Mouse (Mus musculus): ENCODE data around the gene Gm14862. TPM values are rescaled to one million over a fixed set of nuclear protein-coding genes. Genes with fewer than 3 reads are reported as not detected.

The Gm14862 gene
- polyA plus RNA-seq, 1 experiment: not detected

DNA sequence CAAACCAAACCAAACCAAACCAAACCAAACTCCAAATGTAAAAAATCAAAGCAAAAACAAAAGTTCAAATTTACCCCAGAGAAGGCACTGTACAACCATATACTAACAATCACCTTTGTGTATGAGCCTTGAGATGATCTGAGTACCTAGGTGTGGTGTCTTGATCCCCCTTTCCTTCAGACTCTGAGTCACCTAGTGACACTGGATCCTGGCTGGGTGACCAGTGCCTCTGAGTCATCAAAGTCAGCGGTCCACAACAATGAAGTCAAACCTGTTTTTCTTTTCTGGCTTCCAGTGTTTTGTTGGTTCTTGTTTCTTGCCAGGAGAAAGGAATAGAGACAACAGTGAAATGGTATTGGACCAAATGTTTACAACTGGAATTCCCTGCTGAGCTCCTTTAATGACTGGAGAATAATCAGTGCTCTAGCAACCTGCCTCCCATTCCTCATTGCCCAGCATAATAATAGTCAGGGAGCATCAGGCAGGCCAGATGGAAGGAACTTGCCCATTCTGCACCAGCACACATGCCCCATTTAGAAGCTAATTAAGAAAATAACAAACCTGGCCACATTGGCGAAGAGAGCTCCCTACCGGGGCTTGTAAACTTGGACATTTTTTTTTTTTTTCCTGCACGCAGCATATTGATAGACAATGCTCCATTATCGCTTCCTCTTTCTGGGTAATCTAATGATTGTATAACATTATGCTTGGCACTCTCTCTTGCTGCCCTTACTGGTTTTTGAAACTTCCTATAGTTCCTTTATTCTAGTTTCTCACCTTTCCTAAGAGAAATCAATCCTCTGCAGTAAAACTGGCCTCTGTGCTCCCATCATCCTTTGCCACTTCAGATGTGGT lies 15.7 kb downstream of the Gm14862 start:
- Histone ChIP-seq H3K27ac (ENCODE audit: insufficient read depth, low read depth, low read length) (no peak overlapping the region), H3K4me3 (ENCODE audit: insufficient read depth, low read length) (no peak overlapping the region), H3K4me1 (ENCODE audit: control insufficient read depth, insufficient read depth, low read length) (peaks cover 5% of the 10 kb centered on the region)
- TF ChIP-seq CTCF (IDR thresholded peaks at IDR 0.05; ENCODE audit: low read depth, low read length) (no peak), POLR2A (IDR thresholded peaks at IDR 0.05; ENCODE audit: borderline replicate concordance, low read depth, low read length) (no peak)

DNA sequence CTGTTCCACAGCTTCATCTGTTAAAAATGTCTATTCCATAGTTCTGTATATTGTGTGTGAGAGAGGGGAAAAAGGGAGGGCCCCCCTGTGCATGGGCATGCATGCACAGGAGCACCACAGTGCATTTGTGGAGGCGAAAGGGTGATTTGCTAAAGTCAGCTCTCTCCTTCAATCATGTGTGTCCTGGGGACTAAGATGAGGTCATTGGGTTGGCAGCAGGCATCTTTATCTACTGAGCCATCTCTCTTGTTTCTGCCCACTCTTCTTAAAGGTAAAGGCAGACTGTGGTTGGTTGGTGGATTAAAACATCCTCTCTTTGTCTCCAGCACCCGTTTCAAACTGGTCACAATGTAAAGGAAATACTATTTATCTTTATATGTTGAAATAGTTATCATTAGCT lies 29.6 kb downstream of the Gm14862 start:
- Histone ChIP-seq H3K4me3 (ENCODE audit: insufficient read depth, low read length) (no peak overlapping the region), H3K27ac (ENCODE audit: insufficient read depth, low read depth, low read length) (no peak overlapping the region), H3K4me1 (ENCODE audit: control insufficient read depth, insufficient read depth, low read length) (peaks cover 6% of the 10 kb centered on the region)
- TF ChIP-seq CTCF (IDR thresholded peaks at IDR 0.05; ENCODE audit: low read depth, low read length) (no peak), POLR2A (IDR thresholded peaks at IDR 0.05; ENCODE audit: borderline replicate concordance, low read depth, low read length) (no peak)

DNA sequence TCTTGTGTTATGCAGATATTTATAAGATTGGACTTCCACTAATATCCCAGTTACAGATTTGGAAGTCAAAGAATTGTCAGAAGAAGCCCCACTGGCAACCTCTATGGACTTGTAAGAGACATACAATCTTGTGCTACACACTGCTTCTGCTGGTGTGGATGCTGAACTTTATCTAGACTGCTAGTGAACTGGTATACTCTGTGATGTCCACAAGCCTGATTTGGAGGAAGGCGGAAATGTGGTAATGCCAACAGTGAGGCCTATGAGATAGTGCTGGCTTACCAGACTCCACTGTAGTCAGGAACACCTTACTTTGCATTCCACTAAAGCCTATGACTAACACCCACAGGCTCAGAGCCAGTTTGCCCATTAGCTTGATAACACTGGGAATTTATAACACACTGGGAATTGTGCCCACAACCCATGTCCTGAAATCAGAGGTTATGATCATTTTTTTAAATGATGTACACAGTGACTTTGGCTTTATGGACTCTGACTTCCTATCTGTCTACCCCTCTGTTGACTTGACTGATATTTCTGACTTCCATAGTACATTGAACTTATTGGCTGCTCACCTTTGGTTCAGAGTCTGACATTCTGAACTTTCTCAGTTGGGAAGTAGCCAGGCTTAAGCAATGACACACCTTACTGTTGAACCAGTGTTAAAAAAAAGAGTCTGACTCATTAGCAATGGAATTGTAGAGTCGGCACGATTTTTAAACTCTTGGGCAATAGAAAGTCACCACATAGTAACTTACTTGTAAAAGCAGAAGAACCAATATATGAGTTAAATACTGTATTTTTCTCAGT lies 34.1 kb downstream of the Gm14862 start:
- H3K4me1 ChIP-seq (ENCODE audit: control insufficient read depth, insufficient read depth, low read length): peaks cover 6% of the 10 kb centered on the region
- H3K27ac ChIP-seq (ENCODE audit: insufficient read depth, low read depth, low read length): peak overlapping the region; percentile 58; the same call in 1 of the 2 replicates
- no peak overlapping the region for H3K4me3 ChIP-seq (ENCODE audit: insufficient read depth, low read length)
- TF ChIP-seq POLR2A (IDR thresholded peaks at IDR 0.05; ENCODE audit: borderline replicate concordance, low read depth, low read length): no peak

DNA sequence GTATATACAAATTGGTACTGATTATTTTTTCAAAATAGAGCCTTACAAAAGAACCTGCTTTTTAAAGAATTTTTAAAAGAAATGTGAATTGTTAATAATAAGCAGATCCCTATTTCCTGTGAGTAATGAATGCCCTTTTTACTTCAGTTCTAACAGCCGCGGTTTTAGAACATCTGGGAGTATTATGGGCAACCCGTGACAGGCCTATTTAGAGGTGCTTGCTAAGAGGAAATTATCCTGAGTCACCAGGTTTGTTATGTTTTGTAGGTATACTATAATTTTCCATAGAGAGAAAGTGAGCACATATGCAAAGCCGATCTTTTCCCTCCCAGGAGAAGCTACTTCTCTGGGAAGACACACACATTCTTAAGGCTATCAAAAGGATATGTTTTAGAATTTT lies 35.0 kb downstream of the Gm14862 start:
- Histone ChIP-seq H3K4me3 (ENCODE audit: insufficient read depth, low read length) (no peak overlapping the region), H3K27ac (ENCODE audit: insufficient read depth, low read depth, low read length) (no peak overlapping the region; the same call in 1 of the 2 replicates), H3K4me1 (ENCODE audit: control insufficient read depth, insufficient read depth, low read length) (peaks cover 6% of the 10 kb centered on the region)
- no peak for TF ChIP-seq CTCF (IDR thresholded peaks at IDR 0.05; ENCODE audit: low read depth, low read length)

DNA sequence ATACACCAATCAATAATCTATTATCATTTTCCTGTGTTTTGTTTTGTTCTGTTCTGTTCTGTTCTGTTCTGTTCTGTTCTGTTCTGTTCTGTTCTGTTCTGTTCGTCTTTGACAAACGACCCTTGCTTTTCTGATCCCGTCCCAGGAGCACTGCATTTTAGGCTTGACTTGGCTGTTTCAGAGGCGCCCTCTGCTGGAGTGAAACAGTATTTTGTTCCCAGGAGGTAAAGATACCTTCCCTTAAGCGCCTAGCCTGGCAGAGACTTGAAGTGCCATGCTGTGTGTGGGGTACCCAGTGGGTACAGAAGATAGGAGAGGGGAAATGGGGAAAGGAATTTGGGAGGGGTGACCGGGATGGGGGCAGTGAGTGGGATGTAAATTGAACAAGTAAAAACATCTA lies 35.5 kb downstream of the Gm14862 start:
- H3K27ac ChIP-seq (ENCODE audit: insufficient read depth, low read depth, low read length): no peak overlapping the region
- no peak overlapping the region for H3K4me3 ChIP-seq (ENCODE audit: insufficient read depth, low read length)
- peaks cover 6% of the 10 kb centered on the region for H3K4me1 ChIP-seq (ENCODE audit: control insufficient read depth, insufficient read depth, low read length)
- no peak for TF ChIP-seq POLR2A (IDR thresholded peaks at IDR 0.05; ENCODE audit: borderline replicate concordance, low read depth, low read length)
- 0 out of 2 replicates have a peak, but pooled peaks have one; percentile 43 for TF ChIP-seq CTCF (IDR thresholded peaks at IDR 0.05; ENCODE audit: low read depth, low read length)

DNA sequence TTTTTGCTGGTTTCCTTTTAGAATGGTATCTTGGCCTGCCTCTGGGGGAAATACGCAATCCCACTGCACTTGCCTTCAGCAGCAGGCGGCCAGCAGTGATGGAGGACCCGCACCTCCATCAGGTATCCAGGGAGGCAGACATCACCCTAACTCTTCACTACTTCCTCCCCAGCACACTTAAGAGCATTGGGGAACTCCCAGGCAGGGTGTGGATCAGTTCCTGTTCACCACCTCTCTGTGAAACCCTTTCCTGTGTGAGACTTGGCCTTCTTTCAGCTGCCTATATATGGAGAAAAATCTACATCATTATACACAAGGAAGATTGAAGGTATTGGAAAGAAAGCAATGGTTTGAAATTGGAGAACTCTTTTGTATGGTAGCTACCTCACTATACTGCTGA lies 37.1 kb downstream of the Gm14862 start:
- Histone ChIP-seq H3K4me3 (ENCODE audit: insufficient read depth, low read length) (no peak overlapping the region), H3K4me1 (ENCODE audit: control insufficient read depth, insufficient read depth, low read length) (peaks cover 6% of the 10 kb centered on the region), H3K27ac (ENCODE audit: insufficient read depth, low read depth, low read length) (no peak overlapping the region)
- TF ChIP-seq CTCF (IDR thresholded peaks at IDR 0.05; ENCODE audit: low read depth, low read length) (no peak), POLR2A (IDR thresholded peaks at IDR 0.05; ENCODE audit: borderline replicate concordance, low read depth, low read length) (no peak)

DNA sequence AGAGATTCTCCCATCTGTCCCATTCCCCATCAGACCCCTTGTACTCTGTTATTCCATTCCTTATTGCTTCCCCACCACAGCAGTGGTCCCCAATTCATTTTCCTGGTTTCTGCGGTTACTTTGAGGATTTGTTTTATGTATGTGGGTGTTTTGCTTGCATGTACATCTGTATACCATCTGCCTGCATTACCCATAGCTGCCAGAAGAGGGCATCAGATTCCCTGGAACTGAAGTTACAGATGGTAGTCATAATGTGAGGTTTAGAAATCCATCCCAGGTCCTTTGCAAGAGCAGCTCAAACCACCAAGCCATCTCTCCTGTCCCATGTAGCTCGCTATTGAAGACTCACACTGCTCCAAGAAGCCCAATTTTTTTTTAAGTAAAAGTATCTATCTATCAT lies 40.5 kb downstream of the Gm14862 start:
- Histone ChIP-seq H3K27ac (ENCODE audit: insufficient read depth, low read depth, low read length) (no peak overlapping the region), H3K4me1 (ENCODE audit: control insufficient read depth, insufficient read depth, low read length) (no peaks in the 10 kb centered on the region), H3K4me3 (ENCODE audit: insufficient read depth, low read length) (no peak overlapping the region)
- no peak for TF ChIP-seq POLR2A (IDR thresholded peaks at IDR 0.05; ENCODE audit: borderline replicate concordance, low read depth, low read length)
- no peak for TF ChIP-seq CTCF (IDR thresholded peaks at IDR 0.05; ENCODE audit: low read depth, low read length)

DNA sequence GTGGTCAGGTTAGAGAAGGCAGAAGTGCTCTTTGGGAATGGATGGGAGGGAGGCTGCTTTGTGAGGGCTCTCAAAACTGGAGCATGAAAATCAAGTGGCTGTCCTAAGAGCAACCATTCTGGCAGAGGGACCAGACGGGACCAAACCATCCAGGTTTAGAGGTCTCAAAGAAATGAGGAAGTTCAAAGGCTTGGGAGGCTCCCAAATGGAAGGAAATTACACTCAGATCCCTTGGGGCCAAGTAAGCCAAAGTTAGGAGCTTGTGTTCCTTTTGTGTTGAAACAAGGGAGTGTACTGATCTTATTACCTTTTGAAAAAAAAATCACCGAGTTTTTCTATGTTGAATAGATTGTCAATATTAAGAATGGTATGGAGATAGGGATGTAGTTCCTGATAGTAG lies 51.6 kb downstream of the Gm14862 start:
- H3K4me1 ChIP-seq (ENCODE audit: control insufficient read depth, insufficient read depth, low read length): peaks cover 7% of the 10 kb centered on the region
- no peak overlapping the region for H3K27ac ChIP-seq (ENCODE audit: insufficient read depth, low read depth, low read length)
- no peak overlapping the region for H3K4me3 ChIP-seq (ENCODE audit: insufficient read depth, low read length)
- TF ChIP-seq CTCF (IDR thresholded peaks at IDR 0.05; ENCODE audit: low read depth, low read length) (no peak), POLR2A (IDR thresholded peaks at IDR 0.05; ENCODE audit: borderline replicate concordance, low read depth, low read length) (no peak)

DNA sequence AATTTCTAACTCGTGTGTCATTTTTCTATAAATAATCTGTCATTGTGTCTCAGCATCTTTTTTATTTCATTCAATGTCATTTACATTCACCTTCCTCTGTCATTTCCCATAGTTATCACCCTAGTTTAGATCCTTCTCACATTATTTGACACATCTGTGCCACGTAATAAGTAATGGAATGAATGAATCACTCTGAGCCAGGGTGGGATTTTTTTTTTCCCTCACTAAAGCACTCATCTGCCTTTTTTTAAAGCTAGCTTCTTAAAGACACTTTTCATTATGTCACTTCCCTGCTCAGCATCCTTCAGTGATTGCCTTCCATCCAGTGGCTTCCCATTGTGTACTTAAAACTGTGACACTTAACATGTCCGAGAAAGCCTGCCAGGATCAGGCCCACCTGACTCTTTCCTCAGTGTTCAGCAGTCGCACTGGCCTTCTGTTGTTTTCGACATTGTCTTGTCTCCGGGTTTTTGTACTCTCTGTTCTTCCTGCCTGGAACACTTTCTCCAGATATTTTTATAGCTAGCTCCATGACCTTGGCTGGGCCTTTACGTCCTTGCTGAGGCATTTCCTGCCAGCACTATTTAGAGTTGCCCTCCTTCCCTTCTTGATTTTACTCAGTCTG lies 53.8 kb downstream of the Gm14862 start:
- peaks cover 7% of the 10 kb centered on the region for H3K4me1 ChIP-seq (ENCODE audit: control insufficient read depth, insufficient read depth, low read length)
- no peak overlapping the region for H3K27ac ChIP-seq (ENCODE audit: insufficient read depth, low read depth, low read length)
- H3K4me3 ChIP-seq (ENCODE audit: insufficient read depth, low read length): no peak overlapping the region
- no peak for TF ChIP-seq POLR2A (IDR thresholded peaks at IDR 0.05; ENCODE audit: borderline replicate concordance, low read depth, low read length)
- no peak for TF ChIP-seq CTCF (IDR thresholded peaks at IDR 0.05; ENCODE audit: low read depth, low read length)

DNA sequence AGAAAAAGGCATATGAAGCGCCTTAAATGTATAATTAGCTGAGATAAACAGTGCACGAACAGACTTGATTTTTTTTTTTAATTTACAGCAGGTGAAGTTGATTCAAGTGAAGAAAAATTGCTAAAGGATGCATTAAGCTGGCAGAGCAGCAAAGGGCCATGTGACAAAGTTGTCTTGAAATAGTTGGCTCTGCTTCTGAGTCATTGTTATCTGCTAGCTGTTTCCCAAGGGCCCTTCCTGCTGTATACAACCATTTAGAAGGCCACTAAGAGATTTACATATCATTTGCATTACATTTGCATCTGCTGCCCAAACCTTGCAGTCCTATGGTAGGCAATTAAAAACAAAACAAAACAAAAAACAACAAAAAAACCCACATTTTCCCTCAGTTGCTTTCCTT lies 54.7 kb downstream of the Gm14862 start:
- Histone ChIP-seq H3K27ac (ENCODE audit: insufficient read depth, low read depth, low read length) (no peak overlapping the region), H3K4me3 (ENCODE audit: insufficient read depth, low read length) (no peak overlapping the region), H3K4me1 (ENCODE audit: control insufficient read depth, insufficient read depth, low read length) (peaks cover 7% of the 10 kb centered on the region)
- no peak for TF ChIP-seq POLR2A (IDR thresholded peaks at IDR 0.05; ENCODE audit: borderline replicate concordance, low read depth, low read length)
- TF ChIP-seq CTCF (IDR thresholded peaks at IDR 0.05; ENCODE audit: low read depth, low read length): no peak

Other genes starting within 250 kb of the Gm14862 start
- gene Fthl17e, start 223.4 kb downstream of the Gm14862 start, polyA plus RNA-seq (2012; ENCODE audit: insufficient read depth, insufficient read length, missing spikeins): not detected in 2 replicates
- not detected in 2 replicates for gene Fthl17f, start 193.9 kb downstream of the Gm14862 start, polyA plus RNA-seq (2012; ENCODE audit: insufficient read depth, insufficient read length, missing spikeins)
- not detected in 2 replicates for gene 4930402K13Rik, start 152.3 kb downstream of the Gm14862 start, polyA plus RNA-seq (2012; ENCODE audit: insufficient read depth, insufficient read length, missing spikeins)
- gene Lancl3, start 57.0 kb downstream of the Gm14862 start, polyA plus RNA-seq (2012; ENCODE audit: insufficient read depth, insufficient read length, missing spikeins): not detected in 2 replicates
- 0.84 and 0.92 TPM in 2 replicates for gene Xk, start 15.9 kb upstream of the Gm14862 start, polyA plus RNA-seq (2012; ENCODE audit: insufficient read depth, insufficient read length, missing spikeins)
- not detected in 2 replicates for gene H2al1m, start 26.9 kb upstream of the Gm14862 start, polyA plus RNA-seq (2012; ENCODE audit: insufficient read depth, insufficient read length, missing spikeins)
- gene H2al1k, start 93.7 kb upstream of the Gm14862 start, polyA plus RNA-seq (2012; ENCODE audit: insufficient read depth, insufficient read length, missing spikeins): not detected in 2 replicates
- gene Cybb, start 230.9 kb upstream of the Gm14862 start, polyA plus RNA-seq (2012; ENCODE audit: insufficient read depth, insufficient read length, missing spikeins): 784 and 847 TPM in 2 replicates

Data from bone marrow macrophage, adult 2 months (primary cell).